Mouse (Mus musculus) heart, postnatal 36 days (tissue): ENCODE results near the gene Vmn1r209. TPM values are rescaled to one million over a fixed set of nuclear protein-coding genes. Genes with fewer than 3 reads are reported as not detected.
"Not testable (repeated sequence)": the region's sequence is repeated elsewhere in the genome, so short reads cannot be mapped to it uniquely, and the experiment has no call there.

Source experiments
- DNase-seq, 2 experiments: peaks; one replicate each; pipeline ENCODE4 v3.0.0; 2021 to 2022
- intact Hi-C: fragments of 180-260 bp; cut with DNase I; formaldehyde crosslinking; loops from one replicate; pipeline ENCODE4 v1.15.1; 2025
- total RNA-seq, 2 experiments: library from RNA; stranded (reverse); gene quantifications; 2 replicates each; pipeline ENCODE4 v1.2.3; 2021

Vmn1r209 gene
- total RNA-seq, result not detected

DNA sequence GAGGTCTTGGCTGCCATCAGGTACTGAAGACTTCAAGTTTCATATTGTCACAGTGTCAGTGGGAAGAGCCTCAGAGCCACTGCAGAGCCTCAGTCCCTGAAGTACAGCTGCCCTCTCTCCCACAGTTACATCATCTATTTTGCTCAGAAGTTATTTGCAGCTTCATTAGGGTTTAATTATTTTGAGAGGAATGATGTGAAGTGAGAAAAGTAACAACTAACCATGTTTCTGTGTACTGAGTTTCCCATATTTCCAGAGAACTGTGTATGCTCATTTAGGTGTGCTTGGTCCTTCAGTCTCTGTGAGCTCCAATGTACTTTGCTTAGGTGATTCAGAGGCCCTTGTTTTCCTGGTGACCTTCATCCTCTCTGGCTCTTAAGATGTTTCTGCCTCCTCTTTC lies at the start of gene Vmn1r209:
TSS of gene Vmn1r209 (minus strand) at position 101 of the 400 bp plus-strand sequence.
- intact Hi-C loops, DNase-seq: not testable (repeated sequence)

DNA sequence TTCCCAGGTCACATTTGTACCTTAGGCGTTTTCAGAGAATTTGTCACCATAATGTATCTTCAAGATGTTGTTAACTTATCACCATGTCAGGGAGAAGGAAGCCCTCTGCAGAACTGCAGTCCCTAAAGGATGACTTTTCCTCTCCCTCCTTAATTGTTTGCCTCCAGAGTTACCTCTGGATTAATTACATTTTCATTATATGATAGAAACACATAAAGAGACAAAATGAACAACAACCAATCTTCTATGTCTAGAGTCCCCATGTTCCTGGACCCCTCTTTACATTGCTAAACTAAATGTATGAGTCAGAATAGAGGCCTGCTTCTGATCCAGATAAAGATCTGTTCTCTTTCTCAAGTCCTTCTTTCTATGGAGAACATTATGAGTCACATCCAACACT lies 48.0 kb upstream of the Vmn1r209 start, which contains the start of gene Vmn1r211:
TSS of gene Vmn1r211 (minus strand) at position 101 of the 400 bp plus-strand sequence.
- no peak for DNase-seq
- intact Hi-C loops, result no loop called here

DNA sequence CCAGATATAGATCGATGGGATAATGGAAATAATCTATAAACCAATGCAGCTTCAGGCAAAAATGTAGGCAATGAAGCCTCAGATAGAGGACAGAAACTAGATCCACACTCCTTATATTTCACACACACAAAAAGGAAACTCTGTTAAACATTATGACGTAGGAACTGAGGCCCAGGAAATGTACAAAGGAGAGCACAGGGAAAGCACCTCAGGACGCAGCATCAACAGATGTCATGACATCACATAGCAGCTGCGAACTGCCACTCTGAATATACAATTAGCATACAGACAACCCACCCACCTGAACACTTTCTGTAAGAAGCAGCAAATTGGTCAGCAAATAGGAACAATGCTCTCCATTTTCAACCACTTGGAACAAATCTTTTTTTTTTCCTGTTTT lies 45.3 kb upstream of the Vmn1r209 start:
- no peak for DNase-seq
- intact Hi-C loops, result no loop called here

DNA sequence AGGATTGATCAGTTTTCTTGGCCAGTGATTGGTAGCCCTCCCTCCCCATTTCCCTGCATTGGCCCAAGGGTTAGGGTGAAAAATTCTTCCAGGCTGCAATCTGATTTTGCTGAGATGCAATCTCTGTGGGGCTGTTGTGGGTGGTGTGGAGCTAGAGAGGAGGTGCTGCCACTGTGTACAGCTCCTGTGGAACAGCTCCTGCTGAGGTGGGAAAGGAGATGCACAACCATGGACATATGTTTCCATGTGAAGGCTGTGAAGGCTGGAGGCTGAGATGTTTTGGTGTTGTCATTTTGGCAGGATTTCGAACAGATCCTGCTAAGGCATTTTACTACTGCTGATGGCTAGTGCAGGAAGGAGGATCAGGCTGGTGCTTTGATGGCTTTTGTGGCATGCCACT lies 37.3 kb upstream of the Vmn1r209 start:
- DNase-seq, result no peak
- intact Hi-C loops, result no loop called here

DNA sequence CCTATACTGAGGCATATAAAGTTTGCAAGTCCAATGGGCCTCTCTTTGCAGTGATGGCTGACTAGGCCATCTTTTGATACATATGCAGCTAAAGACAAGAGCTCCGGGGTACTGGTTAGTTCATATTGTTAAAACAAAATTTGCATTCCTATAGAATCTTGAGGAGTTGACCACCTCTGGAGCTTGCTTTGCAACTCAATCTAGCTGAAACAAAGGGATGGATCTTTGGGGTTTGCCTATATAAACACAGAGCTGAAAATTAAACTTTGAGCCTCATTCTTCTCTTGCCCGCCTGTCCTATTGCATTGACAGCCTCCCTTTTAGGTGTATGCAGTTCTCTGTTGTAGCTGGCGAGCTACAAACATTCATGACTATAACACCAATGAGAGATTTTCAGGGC lies 34.8 kb upstream of the Vmn1r209 start:
- DNase-seq, intact Hi-C loops: not testable (repeated sequence)

DNA sequence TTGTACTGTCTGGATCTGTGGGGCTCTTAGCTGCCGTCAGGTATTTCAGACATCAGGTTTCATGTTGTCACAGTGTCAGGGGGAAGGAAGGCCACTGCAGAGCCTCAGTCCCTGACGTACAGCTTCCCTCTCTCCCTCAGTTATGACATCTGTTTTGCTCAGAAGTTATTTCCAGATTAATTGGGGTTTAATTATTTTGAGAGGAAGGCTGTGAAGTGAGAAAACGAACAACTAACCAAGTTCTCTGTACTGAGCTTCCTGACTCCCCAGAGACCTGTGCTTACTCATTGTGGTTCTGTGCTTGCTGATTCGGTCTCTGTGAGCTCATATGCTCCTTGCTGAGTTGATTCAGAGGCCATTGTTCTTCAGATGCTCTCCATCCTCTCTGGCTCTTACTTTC lies 21.8 kb upstream of the Vmn1r209 start, which contains the start of gene Vmn1r210:
TSS of gene Vmn1r210 (minus strand) at position 101 of the 400 bp plus-strand sequence.
- intact Hi-C loops, result no loop called here
- DNase-seq, result no peak

DNA sequence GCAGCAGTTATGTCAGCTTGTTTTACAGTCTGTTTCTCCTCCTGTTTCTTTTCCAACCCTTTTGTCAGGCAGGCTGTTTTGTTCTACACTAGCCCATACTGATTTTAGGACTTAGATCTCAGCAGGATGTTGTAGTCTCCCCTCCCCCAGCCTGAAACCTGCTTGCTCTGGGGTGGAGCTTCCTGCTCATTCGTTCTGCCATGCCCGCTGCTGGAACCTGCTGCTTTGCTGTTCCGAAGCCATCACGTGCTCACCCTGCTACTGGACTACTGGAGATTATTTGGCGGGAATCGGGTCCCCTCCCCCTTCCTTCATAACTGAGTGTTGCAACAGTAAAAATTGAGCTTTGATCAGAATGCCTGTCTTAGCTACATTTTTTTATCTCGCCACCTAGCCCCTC lies 19.9 kb upstream of the Vmn1r209 start:
- intact Hi-C loops, DNase-seq: not testable (repeated sequence)

DNA sequence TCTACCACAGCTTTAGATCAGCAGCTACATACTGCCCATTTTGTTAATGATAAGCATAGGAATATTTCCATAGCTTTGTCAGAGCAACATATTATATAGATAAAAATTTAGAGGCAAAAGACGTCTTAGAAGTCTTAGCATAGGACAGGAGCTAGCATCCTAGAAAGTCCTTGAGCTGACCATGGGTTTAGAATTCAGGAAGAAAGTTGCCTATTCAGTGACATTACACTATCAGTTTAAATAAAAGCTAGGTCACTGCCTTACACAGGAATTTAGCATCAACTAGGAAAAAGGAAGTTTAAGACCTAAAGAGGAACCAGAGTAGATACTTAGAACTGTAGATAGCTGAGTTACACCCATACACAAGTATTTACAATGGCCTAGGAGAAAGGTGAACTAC lies 12.1 kb upstream of the Vmn1r209 start:
- DNase-seq, intact Hi-C loops: not testable (repeated sequence)

DNA sequence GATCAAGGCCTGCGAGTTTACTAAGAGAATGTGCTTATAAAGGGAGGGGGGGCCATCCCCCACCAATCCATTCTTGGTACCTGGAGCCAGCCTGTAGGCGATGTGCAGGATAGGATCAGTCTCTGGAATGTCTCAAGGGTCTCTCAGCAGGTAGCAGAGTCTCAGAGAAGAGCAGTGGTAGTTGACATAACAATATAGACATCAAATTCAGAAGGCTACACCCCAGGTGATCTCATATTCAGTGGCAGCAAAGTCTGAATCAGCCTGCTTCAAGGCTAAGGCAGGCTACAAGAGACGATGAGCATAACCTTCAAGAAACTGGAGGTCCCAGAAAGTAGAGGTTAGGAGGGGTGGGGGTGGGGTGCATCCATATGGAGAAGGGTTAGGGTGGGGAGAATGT lies 21.4 kb downstream of the Vmn1r209 start:
- DNase-seq, result not testable (repeated sequence)
- intact Hi-C loops, result loop anchor here (10.0 kb wide), 1 partner anchor 113 kb away; no protein-coding TSS in a partner anchor

DNA sequence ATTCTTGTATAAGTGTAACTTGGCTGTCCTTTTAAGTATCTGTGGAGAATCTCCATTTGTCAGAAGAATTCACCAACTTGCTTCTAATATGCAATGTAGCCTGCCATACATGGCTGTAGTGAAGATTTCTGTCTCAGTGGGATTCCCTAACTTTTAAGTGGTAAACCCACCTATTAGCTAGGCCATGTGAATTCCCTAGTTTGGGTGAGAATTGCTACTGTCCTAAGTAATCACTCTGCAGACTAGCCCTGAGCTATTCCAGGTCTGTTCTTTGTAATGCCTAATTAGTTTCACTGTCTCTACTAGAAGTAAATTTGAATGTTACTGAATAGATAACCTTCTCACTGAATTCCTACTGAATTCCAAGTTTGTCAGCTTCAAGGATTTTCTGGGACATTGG lies 25.3 kb downstream of the Vmn1r209 start:
- intact Hi-C loops, result loop anchor here (10.0 kb wide), 1 partner anchor 109 kb away; no protein-coding TSS in a partner anchor
- DNase-seq, result not testable (repeated sequence)

DNA sequence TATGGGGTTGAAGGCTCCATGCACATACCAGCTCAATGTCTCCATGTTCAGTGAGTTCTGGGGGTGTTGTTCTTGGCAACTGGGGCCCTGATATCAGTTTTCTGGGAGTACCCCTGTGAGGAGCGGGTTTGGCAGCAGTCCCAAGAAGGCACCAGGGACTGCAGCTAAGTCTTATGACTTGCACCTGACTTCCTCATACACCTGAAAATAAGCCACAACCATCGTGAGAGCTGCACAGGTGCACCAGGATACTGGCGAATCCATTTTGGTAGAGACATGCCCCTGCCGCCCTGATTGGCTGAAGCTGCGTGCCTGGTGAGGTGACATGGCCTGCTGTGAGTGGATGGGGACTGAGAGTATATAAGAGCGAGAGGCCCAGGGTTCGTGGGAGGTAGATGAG lies 32.2 kb downstream of the Vmn1r209 start, which contains the start of gene Vmn1r208:
TSS of gene Vmn1r208 (minus strand) at position 101 of the 400 bp plus-strand sequence.
- intact Hi-C loops, DNase-seq: not testable (repeated sequence)

DNA sequence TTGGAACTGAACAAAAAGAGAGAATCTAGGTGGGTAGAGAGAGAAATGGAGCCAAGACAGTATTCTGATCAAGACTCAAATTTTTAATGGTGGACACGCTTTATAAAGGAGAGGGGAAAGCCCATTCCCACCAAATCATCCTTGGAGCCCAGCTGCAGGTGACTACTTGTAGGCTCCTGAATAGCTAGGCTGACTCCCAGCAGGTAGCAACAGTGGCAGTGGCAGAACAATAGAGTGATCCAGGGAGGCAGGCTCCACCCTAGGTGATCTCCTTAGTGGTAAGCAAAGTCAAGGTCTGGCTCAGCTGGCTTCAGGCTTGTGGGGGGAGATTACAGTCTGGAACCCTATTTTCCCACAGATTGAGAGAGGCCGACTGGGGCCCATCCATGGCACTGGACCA lies 37.9 kb downstream of the Vmn1r209 start:
- intact Hi-C loops, DNase-seq: not testable (repeated sequence)

Other genes starting within 250 kb of the Vmn1r209 start
- not detected for gene Vmn1r205, start 216.7 kb downstream of the Vmn1r209 start, total RNA-seq
- gene Vmn1r206, start 185.4 kb downstream of the Vmn1r209 start, total RNA-seq, result not detected
- gene Vmn1r207-ps, start 80.1 kb downstream of the Vmn1r209 start, total RNA-seq, result not detected
- not detected for gene Vmn1r208, start 32.3 kb downstream of the Vmn1r209 start, total RNA-seq
- not detected for gene Vmn1r210, start 21.7 kb upstream of the Vmn1r209 start, total RNA-seq
- not detected for gene Vmn1r211, start 47.9 kb upstream of the Vmn1r209 start, total RNA-seq
- not detected for gene Vmn1r212, start 74.5 kb upstream of the Vmn1r209 start, total RNA-seq
- gene Vmn1r213, start 198.0 kb upstream of the Vmn1r209 start, total RNA-seq, result not detected
- not detected for gene Vmn1r214, start 220.7 kb upstream of the Vmn1r209 start, total RNA-seq